Mouse (Mus musculus): ENCODE data around the gene Ankmy2.
"Not testable (repeated sequence)": the region's sequence is repeated elsewhere in the genome, so short reads cannot be mapped to it uniquely, and the experiment has no call there.

Ankmy2 gene

DNA sequence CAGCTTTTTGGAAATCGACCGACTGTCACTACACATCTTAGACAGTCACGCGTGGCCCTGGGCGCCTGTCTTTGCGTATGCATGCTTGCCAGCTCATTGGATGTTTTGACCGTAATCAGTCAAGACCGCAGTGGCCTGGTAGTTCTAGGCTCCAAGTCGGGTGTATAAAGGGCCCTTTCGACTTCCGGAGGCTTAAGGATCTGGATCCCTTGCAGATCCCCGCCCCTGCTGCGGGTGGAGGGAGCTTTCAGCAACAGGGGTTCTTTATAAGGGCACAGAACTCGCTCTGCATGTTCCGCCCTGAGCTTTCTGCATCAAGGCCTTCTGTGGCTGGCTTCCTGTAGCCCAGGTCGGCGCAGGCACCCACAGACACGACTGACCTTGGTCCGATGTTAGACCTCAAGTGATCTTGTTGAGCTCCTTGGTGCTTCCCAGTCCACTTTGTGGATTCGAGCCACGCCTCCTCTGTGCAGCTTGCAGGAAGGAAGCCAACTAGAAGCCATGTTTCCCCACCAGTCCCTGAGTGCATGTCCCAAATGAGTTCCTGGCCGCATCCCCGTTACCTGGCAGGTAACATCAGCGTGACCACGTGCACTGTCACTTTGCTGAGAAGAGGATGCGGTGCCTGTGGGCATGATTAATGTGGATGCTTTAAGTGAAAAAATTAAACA, 859 bp downstream of the Ankmy2 start, which contains the start of gene Bzw2:
Gene Bzw2, minus strand, starts transcription at position 443 of the 671 bp plus-strand sequence.
- DNase-seq (ENCODE audit: low read depth), result peak; percentile 54

DNA sequence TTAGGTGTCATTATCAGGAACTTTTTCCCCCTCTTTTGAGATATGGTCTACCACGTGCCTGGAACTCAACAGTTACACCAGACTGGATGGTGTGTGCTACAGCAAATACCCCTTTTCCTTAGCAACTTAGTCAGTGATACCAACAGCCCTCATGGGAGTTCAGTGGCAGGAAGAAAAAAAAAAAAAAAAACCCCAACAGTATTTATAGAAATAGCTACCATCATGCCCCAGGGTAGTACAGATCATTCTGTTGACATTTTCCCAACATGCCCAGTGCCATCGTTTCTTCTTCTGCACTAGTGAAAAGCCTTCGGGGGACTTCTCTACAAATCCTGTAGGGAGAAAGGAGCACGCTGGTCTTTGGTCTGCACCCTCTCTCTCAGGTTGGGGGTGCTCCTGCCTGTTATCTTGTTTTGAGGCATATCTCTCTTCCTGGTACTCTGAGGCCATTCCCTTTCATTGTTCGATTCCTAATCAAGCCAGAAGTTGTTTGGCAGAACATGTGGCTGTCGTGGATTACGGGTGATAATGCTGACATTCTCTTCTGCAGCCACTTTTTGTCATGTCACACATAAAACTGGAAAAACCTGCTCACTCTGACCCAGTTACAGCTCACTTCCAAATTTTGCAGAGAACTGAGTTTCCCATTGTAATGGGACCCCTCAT, 7.3 kb downstream of the Ankmy2 start:
- no peak for DNase-seq (ENCODE audit: low read depth)

DNA sequence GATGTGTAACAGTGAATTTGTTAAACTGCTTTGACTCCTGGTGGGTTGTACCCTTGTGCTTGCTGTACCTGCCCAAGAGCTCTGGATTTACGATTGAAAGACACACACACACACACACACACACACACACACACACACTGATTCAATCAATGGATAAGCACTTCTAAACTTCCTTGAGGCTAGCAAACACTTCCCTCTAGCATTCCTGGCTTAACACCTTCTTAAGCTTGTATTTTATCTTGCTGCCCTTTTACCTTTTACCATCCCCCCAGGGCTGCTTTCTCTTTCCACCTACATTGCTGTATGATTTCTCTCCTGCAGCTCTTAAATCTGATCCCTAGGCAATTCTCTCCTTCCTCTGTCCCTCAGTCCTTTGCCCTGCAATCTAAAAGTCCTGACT, 8.4 kb downstream of the Ankmy2 start:
- DNase-seq (ENCODE audit: low read depth), result no peak

DNA sequence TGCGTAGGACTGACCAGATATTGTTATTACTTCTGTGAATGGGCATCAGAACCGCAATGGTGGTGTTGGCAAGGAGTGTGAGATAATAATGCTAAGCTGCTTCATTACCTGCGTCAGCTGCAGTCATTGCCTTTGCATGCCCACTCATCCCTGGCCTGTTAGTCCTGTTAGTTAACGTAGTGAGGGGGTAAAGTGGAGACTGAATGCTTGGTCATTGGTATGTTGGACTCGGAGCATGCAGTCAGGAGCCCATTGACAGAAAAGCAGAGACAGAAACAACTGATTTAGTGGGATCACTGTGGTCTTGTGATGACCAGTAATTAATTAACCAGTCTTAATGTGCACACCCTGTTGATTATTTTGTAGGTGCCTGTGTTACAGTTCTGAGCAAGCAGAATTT, 20.3 kb downstream of the Ankmy2 start:
- no peak for DNase-seq (ENCODE audit: low read depth)

DNA sequence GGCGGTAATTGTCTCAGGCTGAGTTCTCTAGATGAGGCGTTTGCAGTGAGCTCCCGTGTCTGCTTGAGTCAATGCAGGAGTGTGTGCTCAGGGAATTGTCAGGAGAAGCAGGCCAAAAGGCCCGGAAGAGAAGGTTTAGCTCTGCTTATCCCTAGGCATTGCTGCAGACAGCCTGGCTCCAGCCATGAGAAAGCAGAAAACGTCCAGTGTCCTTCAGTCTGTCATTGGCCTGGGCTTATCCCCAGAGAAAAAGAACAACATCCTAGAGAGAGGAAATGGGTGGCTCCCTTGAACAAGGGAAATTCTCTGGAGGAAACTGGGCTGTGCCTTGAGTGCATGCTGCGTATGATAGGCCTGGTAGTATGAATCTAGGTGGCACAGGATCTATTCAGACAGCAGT, 25.7 kb downstream of the Ankmy2 start:
- DNase-seq (ENCODE audit: low read depth), result no peak

DNA sequence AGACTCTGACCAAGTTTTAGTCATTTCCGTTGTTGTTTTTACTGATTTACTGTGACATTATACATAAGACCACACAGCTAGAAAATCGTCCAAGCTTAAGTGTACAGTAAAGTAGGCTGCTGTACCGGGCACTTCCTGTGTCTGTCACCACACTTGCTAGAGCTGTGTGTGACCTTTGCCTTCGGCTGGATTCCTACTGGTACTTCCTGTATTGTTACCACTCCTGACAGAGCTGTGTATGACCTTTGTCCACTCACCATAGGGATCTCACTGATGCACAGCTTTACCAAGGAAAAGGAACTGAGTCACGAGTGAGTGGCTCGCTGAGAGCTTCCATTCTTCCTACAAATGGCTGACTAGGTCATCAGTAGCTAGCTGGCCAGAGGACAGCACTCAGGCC, 30.2 kb downstream of the Ankmy2 start:
- DNase-seq (ENCODE audit: low read depth), result no peak

DNA sequence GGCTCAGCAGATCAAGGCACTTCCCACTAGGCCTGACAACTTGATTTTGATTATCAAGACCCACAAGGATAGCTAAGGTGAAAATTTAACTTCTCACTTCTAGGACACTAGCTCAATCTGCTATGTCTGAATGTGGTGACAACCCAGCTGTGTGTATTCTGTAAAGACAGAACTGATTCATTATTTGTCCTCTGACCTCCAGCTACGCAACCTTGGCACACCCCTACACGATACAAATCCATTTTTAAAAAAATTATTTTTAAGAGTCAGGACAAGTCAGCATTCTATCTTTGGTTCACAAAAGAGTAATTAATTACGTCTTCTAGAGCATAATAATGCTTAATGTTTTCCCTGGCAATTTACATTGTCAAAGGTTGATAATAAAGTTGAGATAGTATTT, 32.7 kb downstream of the Ankmy2 start:
- no peak for DNase-seq (ENCODE audit: low read depth)

DNA sequence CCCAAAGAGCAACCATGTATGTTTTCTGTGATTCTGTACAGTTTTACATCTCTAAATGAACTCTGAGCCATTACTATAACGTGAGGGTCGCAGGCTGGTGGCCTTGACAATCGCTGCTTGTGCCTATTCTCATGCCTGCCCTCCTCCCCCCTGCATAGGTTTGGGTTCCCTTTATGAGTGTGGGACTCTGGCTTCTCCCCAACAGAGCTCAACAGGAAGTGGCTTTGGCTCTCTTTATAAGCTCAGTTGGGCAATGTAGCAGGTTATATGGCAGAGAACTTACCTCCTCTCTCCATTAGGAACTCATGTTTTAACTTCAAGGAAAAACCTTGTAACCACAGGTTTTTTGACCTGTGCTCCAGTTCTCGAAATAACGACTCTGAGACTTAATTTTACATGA, 33.4 kb downstream of the Ankmy2 start:
- DNase-seq (ENCODE audit: low read depth), result no peak

DNA sequence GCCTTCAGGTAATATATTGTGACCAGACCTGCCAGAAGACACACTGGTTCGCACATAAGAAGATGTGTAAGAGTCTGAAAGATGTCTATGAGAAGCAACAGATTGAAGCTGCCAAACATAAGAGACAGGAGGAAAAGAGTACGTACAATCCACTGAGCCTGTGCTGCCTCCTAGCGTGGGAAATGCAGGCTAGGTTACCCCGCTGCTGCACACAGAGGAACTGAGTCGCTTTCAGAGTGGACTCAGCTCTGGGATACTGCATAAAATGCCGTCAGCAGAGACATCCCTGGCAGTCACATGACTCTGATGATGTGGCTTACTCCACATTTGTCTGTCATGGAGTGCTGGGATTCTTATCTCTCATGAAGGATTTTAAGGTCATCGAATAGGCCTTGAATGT, 38.1 kb downstream of the Ankmy2 start:
- no peak for DNase-seq (ENCODE audit: low read depth)

DNA sequence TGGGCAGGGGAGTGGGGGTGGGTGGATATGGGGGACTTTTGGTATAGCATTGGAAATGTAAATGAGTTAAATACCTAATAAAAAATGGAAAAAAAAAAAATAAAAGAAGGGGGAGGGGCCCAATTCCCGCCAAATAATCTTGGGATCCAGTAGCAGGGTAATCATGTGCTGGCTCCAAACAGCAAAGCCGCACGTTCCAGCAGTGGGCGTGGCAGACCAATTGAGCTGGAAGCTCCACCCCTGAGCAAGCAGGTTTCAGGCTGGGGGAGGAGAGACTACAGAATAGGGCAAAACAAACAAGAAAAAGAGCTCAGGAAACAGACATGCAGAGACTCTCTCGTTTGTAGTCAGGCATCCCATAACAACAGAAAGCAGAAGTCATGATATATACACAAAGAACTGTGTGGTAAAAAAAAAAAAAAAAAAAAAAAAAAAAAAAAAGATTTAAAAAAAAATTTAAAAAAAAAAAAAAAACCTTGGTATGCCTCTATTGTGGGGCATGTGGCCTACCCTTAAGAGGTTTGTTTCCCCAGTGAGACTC, 48.7 kb downstream of the Ankmy2 start:
- DNase-seq (ENCODE audit: low read depth), result not testable (repeated sequence)

DNA sequence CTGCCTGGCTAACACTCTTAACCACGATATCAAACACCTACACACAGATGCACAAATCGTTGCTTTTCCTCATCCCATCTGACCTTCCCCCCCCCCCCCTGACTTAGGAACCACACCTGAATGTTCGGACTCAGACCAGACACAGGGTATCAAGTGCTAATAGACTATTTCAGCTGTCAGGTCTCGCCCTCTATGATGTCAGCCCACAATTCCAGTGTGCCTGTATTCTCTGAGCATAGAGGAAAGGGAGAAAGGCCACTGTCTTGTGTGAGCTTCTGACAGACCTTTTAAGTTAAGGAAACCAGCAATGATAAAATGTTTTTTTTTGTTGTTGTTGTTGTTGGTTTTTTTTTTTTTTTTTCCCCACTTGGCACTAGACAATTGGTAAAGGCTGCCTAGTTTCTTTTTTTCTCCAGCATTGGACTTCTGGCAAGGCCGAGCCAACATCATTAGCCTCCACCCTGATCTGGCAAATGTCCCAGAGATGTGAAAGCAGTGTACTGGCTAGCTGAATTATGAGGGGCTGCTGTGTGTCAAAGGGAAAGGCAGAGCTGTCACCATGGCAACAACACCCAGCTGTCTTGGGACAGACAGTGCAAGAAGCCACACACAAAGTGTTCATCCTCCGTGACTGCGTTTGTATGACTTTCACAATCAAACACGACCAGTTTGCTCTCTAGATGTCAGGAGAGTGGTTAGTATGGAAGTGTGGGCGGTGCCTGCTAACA, 50.3 kb downstream of the Ankmy2 start:
- no peak for DNase-seq (ENCODE audit: low read depth)

DNA sequence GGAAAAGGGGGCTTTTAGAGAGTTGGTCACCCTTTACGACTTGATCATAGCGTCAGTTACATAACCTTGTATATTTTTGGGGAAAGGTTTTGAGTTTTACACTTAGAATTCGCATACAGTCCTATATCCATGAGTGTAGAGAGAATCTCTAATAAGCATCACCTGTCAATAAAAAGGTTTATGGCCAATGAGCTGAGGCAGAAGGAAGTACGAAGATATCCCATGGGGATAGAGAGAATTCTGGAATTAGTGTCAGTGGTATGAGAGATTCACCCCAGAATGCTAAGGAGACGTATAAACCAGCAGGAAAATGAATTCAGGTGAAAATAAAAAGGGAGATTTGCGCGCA, 50.9 kb downstream of the Ankmy2 start:
- DNase-seq (ENCODE audit: low read depth), result no peak

DNA sequence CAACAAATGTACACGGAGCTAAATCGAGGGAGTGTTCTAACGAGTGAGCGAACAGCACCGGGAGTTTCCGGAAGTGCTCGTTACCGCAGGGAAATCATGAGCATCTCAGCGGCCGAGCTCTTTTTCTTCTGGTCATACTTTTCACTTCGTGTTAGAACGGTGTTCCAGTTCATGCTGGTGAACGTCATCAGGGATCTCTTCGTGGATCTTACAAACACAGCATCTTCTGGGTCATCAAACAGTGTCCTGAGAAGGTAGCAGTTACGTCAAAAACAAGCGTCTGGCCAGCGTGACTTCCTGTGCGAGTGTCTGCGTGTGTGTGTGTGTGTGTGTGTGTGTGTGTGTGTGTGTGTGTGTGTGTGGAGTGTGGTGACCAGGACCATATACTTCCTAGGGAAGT, 51.5 kb downstream of the Ankmy2 start:
- DNase-seq (ENCODE audit: low read depth), result no peak

DNA sequence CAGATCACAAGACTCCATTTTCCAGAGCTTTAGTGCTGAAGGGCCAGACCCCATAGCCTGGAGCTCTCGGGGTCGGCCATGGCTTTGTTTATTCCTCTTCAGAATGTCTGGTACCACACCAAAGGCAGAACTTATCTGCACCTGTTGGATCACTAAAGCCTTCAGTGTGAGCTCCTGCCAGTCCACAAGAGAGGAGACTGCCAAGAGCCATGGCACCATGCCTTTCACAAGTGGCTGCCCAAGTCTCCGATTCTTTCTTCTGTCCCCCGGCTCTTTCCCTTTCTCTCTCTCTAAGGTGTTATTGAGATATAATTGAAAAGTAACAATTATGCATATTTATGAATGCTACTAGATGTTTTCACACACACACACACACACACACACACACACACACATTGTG, 53.2 kb downstream of the Ankmy2 start:
- no peak for DNase-seq (ENCODE audit: low read depth)

DNA sequence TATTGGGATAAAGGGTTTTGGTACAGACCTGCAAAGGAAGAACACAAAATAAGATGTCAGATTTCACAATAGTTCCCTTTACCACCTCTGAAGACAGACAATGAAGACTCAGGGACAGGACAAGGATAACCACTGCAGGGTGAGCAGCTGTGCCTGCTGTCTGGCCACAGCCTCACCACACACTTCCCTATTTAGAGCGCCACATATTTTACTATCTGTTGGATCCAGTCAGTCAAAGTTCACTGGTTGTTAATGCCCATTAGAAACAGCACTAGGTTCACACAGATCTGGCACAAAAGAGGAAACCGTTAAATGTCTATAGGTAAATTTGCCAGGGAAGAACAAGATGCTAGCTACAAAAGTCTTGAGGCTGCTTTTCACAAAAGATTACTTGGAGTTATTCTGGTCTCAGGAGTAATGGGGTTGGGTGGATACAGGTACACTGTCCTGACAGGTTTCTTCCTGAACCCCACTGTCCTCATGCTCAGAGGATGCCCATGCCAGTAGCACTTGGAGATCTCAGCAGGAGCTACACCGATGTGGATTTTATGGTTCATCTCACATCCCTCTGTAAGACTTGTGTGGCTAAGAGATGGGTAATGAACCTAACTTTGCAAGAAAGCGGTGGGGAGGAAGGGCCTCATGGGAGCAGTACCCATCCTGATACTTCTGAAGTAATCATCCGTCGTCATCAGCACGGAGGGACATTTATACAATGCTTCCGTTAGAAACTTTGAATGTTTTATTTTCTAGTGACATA, 57.7 kb downstream of the Ankmy2 start:
- DNase-seq (ENCODE audit: low read depth), result no peak

DNA sequence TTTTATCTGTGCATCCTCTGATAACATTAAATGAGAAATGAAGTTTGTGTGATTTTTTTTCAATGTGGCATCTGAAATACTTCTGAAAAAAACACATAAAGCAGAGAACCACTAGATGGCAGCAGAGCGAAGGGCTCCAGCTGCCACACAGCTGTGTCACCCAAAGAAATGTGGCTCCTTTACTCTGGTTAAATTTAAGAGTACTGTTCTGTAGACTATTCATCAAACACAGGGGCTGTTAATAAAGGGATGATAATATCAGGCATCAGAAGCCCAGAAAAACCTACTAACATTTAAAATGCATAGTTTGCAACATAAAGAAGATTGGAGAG, 58.2 kb downstream of the Ankmy2 start:
- peak; percentile 39 for DNase-seq (ENCODE audit: low read depth)

DNA sequence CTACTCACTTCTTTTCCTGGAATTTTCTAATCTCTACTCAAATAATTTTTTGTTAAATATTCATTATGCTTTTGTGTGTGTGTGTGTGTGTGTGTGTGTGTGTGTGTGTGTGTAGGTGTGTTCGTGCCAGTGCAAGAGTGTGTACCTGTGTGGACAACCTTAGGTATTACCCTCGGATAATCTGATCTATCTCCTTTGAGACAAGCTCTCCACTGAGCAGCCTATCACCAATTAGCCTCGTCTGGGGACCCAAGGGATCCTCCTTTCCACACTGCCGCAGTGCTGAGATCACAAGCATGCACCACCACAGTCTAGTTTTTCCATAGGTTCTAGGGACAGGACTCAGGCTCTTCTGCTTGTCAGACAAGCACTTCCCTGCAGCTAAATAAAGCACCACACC, 59.3 kb downstream of the Ankmy2 start:
- DNase-seq (ENCODE audit: low read depth), result no peak

DNA sequence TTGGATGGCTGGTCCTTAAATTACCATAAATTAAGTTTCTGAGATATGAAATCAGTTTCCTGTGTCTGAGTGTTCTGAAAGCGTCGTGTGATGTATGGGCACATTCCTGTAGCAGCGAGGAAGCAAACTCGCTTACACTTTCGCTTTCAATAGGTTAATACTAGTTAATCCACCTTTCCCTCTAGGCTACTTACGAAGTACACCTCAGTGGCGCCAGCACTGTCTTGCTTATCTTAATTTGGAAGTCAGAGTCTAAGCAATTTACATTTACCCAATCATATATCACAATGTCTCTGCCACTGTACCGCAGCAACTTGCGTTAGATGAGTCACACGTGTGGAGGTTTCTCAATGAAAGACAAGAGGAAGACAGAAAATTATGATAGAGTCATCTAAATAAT, 60.0 kb downstream of the Ankmy2 start:
- no peak for DNase-seq (ENCODE audit: low read depth)

DNA sequence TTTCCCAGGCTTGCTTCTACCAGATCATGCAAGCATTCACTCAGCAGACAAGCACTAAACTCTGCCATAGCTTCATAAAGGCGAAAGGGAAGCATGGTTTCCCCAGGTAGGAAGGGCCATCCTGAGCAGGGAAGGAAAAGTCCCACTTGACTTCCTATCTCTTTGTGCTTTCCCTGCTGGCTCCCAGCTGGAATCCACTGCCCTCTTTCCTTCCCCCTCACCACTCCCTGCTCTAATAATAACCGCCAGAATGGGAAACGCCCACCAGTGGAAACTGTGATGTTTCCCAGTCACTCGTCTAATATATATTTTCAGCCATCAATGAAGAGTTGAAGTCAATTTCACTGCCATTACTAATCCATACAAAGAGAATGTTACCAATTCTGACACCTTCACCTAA, 67.5 kb downstream of the Ankmy2 start:
- DNase-seq (ENCODE audit: low read depth), result no peak

DNA sequence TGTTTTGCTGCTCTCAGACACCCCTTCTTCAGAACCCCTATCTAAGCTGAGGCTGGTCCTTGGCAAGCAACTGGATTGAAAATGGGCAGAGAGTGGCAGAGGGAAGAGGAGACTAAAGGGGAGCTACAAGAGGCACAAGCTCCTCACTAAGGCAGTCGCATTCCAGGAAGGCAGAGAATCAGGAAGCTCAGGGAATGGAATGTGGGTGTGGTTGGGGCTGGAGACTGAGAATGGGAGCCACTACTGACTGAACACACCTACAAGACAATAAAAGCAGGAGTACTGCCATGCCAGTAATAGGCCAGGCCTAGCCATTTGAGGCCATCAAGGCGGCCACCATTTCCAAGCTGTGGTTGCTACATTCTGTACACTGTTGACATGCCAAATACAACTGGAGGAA, 74.5 kb downstream of the Ankmy2 start:
- no peak for DNase-seq (ENCODE audit: low read depth)

DNA sequence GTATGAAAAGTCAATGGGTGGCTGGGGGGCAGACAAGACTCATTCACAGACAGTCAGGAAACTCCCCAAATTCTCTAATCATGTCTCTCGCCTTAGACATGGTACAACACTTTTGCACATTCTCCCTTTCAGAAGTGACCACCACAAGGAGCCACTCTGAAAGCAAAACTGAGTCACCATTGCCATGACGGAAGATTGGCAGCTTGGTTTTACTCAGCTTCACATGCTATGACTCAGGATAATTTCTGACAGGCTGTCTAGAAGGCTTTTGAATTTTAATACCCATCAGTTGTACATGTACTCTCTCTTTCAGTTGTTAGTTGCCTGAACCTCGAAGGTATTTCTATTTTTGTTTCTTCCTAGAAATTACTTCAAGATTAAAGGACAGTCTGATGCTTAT, 84.3 kb downstream of the Ankmy2 start:
- DNase-seq (ENCODE audit: low read depth), result no peak

All from c-Kit-positive CD71-negative TER-119-negative erythroid progenitor cells, embryonic 14.5 days (primary cell).